Mouse (Mus musculus): ENCODE data around the gene Sptbn2. TPM values are rescaled to one million over a fixed set of nuclear protein-coding genes. Genes with fewer than 3 reads are reported as not detected.

Gene Sptbn2
- polyA plus RNA-seq, 1 experiment from 2014 or later, result 38.4 TPM

- H3K9ac ChIP-seq, result no peak overlapping the region
- no peak overlapping the region for H3K4me2 ChIP-seq (replicated peaks)
- 96% methylated on average over 2 of the region's 2 CpGs for WGBS
- DNase-seq (ENCODE audit: low spot score) (no peak), ATAC-seq (ENCODE audit: low FRiP score) (no peak)
- H3K36me3 ChIP-seq (replicated peaks; ENCODE audit: control insufficient read depth, insufficient read depth), result peaks cover 34% of the 10 kb centered on the region
- H3K27me3 ChIP-seq (ENCODE audit: control insufficient read depth, insufficient read depth, low read length), result no peaks in the 10 kb centered on the region
- H3K27ac ChIP-seq, result no peak overlapping the region
- H3K4me3 ChIP-seq (replicated peaks; ENCODE audit: low read length), result no peak overlapping the region
- H3K9me3 ChIP-seq (ENCODE audit: control insufficient read depth, low read length), result no peaks in the 10 kb centered on the region
- peaks cover 18% of the 10 kb centered on the region for H3K4me1 ChIP-seq (replicated peaks; ENCODE audit: control insufficient read depth, insufficient read depth, low read length)
Measured at GRCm38 (mm10) chr19:4717281-4717680, 6.3 kb downstream of the Sptbn2 start.

GRCm38 (mm10) chr19:4718716-4719115 lies 7.7 kb downstream of the Sptbn2 start:
- WGBS, result 42% methylated on average over 10 of the region's 12 CpGs
- Histone ChIP-seq H3K9me3 (ENCODE audit: control insufficient read depth, low read length) (no peaks in the 10 kb centered on the region), H3K9ac (no peak overlapping the region), H3K27ac (no peak overlapping the region), H3K4me1 (replicated peaks; ENCODE audit: control insufficient read depth, insufficient read depth, low read length) (peaks cover 14% of the 10 kb centered on the region), H3K4me3 (replicated peaks; ENCODE audit: low read length) (no peak overlapping the region), H3K27me3 (ENCODE audit: control insufficient read depth, insufficient read depth, low read length) (no peaks in the 10 kb centered on the region), H3K4me2 (replicated peaks) (no peak overlapping the region), H3K36me3 (replicated peaks; ENCODE audit: control insufficient read depth, insufficient read depth) (peaks cover 46% of the 10 kb centered on the region)
- DNase-seq (ENCODE audit: low spot score) (no peak), ATAC-seq (ENCODE audit: low FRiP score) (no peak)

DNA sequence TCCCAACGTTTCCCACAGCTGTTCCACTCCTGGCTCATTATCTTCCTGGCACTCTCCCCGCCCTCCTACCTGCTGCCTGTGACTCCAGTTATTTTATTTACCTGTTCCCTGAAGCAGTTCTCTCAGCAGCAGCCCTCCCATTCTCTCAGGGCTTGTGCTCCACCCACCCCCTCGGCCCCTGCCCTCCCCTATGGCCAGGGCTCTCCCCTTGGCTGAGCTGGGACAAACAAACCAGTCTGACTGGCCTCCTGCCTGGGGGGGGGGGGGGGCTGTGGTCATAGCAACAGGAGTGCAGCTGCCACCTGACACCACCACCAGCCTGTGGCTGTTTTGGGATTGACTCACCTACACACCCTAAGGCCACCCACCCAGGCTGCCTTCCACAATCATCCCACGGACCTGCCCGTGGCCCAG lies 8.4 kb downstream of the Sptbn2 start:
- 29% methylated on average over 5 of the region's 5 CpGs for WGBS
- ATAC-seq (ENCODE audit: low FRiP score) (no peak), DNase-seq (ENCODE audit: low spot score) (no peak)
- peaks cover 7% of the 10 kb centered on the region; the same call in 1 of the 2 replicates for H3K4me1 ChIP-seq (replicated peaks; ENCODE audit: control insufficient read depth, insufficient read depth, low read length)
- H3K36me3 ChIP-seq (replicated peaks; ENCODE audit: control insufficient read depth, insufficient read depth), result peaks cover 52% of the 10 kb centered on the region
- H3K9ac ChIP-seq, result no peak overlapping the region
- H3K4me3 ChIP-seq (replicated peaks; ENCODE audit: low read length), result no peak overlapping the region
- no peak overlapping the region for H3K27ac ChIP-seq
- no peaks in the 10 kb centered on the region for H3K9me3 ChIP-seq (ENCODE audit: control insufficient read depth, low read length)
- no peak overlapping the region for H3K4me2 ChIP-seq (replicated peaks)
- no peaks in the 10 kb centered on the region for H3K27me3 ChIP-seq (ENCODE audit: control insufficient read depth, insufficient read depth, low read length)

GRCm38 (mm10) chr19:4720112-4720511 lies 9.1 kb downstream of the Sptbn2 start:
- ATAC-seq (ENCODE audit: low FRiP score) (no peak), DNase-seq (ENCODE audit: low spot score) (no peak)
- Histone ChIP-seq H3K4me3 (replicated peaks; ENCODE audit: low read length) (no peak overlapping the region), H3K4me2 (replicated peaks) (no peak overlapping the region), H3K9ac (no peak overlapping the region), H3K27ac (no peak overlapping the region), H3K27me3 (ENCODE audit: control insufficient read depth, insufficient read depth, low read length) (no peaks in the 10 kb centered on the region), H3K4me1 (replicated peaks; ENCODE audit: control insufficient read depth, insufficient read depth, low read length) (no peaks in the 10 kb centered on the region), H3K9me3 (ENCODE audit: control insufficient read depth, low read length) (no peaks in the 10 kb centered on the region), H3K36me3 (replicated peaks; ENCODE audit: control insufficient read depth, insufficient read depth) (peaks cover 60% of the 10 kb centered on the region)
- WGBS, result 85% methylated on average over 15 of the region's 15 CpGs

- WGBS, result 25% methylated on average over 11 of the region's 11 CpGs
Measured at GRCm38 (mm10) chr19:4720671-4721244, 9.8 kb downstream of the Sptbn2 start.

GRCm38 (mm10) chr19:4729186-4729585 lies 18.2 kb downstream of the Sptbn2 start:
- H3K36me3 ChIP-seq (replicated peaks; ENCODE audit: control insufficient read depth, insufficient read depth), result peaks cover 98% of the 10 kb centered on the region
- DNase-seq (ENCODE audit: low spot score) (no peak), ATAC-seq (ENCODE audit: low FRiP score) (no peak)
- no peak overlapping the region for H3K4me2 ChIP-seq (replicated peaks)
- no peak overlapping the region for H3K4me3 ChIP-seq (replicated peaks; ENCODE audit: low read length)
- no peak overlapping the region for H3K27ac ChIP-seq
- H3K9ac ChIP-seq, result no peak overlapping the region
- no peaks in the 10 kb centered on the region for H3K9me3 ChIP-seq (ENCODE audit: control insufficient read depth, low read length)
- H3K4me1 ChIP-seq (replicated peaks; ENCODE audit: control insufficient read depth, insufficient read depth, low read length), result no peaks in the 10 kb centered on the region
- no peaks in the 10 kb centered on the region for H3K27me3 ChIP-seq (ENCODE audit: control insufficient read depth, insufficient read depth, low read length)
- WGBS, result 93% methylated on average over 9 of the region's 9 CpGs

More at GRCm38 (mm10) chr19:4720671-4721244, 9.8 kb downstream of the Sptbn2 start:
- no peak for DNase-seq (ENCODE audit: low spot score)
- H3K4me1 ChIP-seq (replicated peaks; ENCODE audit: control insufficient read depth, insufficient read depth, low read length), result no peaks in the 10 kb centered on the region
- H3K9ac ChIP-seq, result no peak overlapping the region
- peaks cover 66% of the 10 kb centered on the region for H3K36me3 ChIP-seq (replicated peaks; ENCODE audit: control insufficient read depth, insufficient read depth)
- ATAC-seq (ENCODE audit: low FRiP score), result no peak
- H3K9me3 ChIP-seq (ENCODE audit: control insufficient read depth, low read length), result no peaks in the 10 kb centered on the region
- no peak overlapping the region for H3K27ac ChIP-seq
- no peak overlapping the region for H3K4me2 ChIP-seq (replicated peaks)
- no peaks in the 10 kb centered on the region for H3K27me3 ChIP-seq (ENCODE audit: control insufficient read depth, insufficient read depth, low read length)
- H3K4me3 ChIP-seq (replicated peaks; ENCODE audit: low read length), result no peak overlapping the region

DNA sequence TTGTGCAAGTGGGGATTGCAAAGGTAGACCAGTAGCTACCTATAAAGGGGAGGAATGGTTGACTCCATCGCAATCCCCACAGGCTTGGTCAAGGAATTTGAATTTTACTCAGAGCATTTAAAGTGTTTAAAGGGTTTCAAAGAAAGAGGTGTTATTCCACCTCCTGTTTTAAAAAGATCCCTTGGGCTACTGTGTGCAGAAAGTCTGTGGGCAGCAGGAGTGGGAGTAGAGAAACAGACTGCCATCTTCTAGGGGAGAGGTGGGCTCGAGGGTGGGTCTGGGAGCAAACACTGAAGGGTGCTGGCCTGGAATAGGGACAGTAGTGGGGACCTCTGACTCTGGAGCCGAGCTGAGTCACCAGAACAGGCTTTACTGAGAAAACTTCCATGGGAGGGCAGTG lies 22.1 kb downstream of the Sptbn2 start:
- 89% methylated on average over 3 of the region's 3 CpGs for WGBS

GRCm38 (mm10) chr19:4737866-4738265 lies 26.9 kb downstream of the Sptbn2 start:
- H3K9ac ChIP-seq, result no peak overlapping the region
- ATAC-seq (ENCODE audit: low FRiP score), result no peak
- no peak overlapping the region for H3K4me3 ChIP-seq (replicated peaks; ENCODE audit: low read length)
- H3K4me2 ChIP-seq (replicated peaks), result no peak overlapping the region
- no peak overlapping the region for H3K27ac ChIP-seq
- peaks cover 96% of the 10 kb centered on the region for H3K36me3 ChIP-seq (replicated peaks; ENCODE audit: control insufficient read depth, insufficient read depth)
- 91% methylated on average over 13 of the region's 13 CpGs for WGBS
- H3K4me1 ChIP-seq (replicated peaks; ENCODE audit: control insufficient read depth, insufficient read depth, low read length), result no peaks in the 10 kb centered on the region
- no peak for DNase-seq (ENCODE audit: low spot score)
- H3K9me3 ChIP-seq (ENCODE audit: control insufficient read depth, low read length), result no peaks in the 10 kb centered on the region
- H3K27me3 ChIP-seq (ENCODE audit: control insufficient read depth, insufficient read depth, low read length), result no peaks in the 10 kb centered on the region

More for the DNA sequence above, 22.1 kb downstream of the Sptbn2 start:
- Histone ChIP-seq H3K4me3 (replicated peaks; ENCODE audit: low read length) (no peak overlapping the region), H3K27ac (no peak overlapping the region), H3K36me3 (replicated peaks; ENCODE audit: control insufficient read depth, insufficient read depth) (peaks cover 94% of the 10 kb centered on the region), H3K9ac (no peak overlapping the region), H3K4me2 (replicated peaks) (no peak overlapping the region), H3K9me3 (ENCODE audit: control insufficient read depth, low read length) (no peaks in the 10 kb centered on the region), H3K27me3 (ENCODE audit: control insufficient read depth, insufficient read depth, low read length) (no peaks in the 10 kb centered on the region), H3K4me1 (replicated peaks; ENCODE audit: control insufficient read depth, insufficient read depth, low read length) (no peaks in the 10 kb centered on the region)
- DNase-seq (ENCODE audit: low spot score) (no peak), ATAC-seq (ENCODE audit: low FRiP score) (no peak)

- DNase-seq (ENCODE audit: low spot score), result no peak
- ATAC-seq (ENCODE audit: low FRiP score), result no peak
- WGBS, result 93% methylated on average over 11 of the region's 11 CpGs
Measured at GRCm38 (mm10) chr19:4739053-4739452, 28.1 kb downstream of the Sptbn2 start.

DNA sequence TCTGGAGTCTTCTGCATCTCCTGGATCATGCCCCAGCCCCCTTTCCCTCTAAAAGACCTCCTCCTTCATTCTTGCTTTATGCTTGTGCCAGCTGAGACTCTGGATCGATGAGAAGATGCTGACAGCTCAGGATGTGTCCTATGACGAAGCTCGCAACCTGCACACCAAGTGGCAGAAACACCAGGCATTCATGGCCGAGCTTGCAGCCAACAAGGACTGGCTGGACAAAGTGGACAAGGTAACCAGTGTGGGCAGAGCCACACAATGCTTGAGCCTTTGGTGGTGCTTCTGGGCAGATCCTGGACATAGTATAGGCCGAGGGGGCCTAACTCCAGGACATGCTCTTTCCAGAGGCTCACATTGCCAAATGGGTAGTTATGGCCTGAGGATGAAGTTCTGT lies 28.8 kb downstream of the Sptbn2 start:
- no peaks in the 10 kb centered on the region for H3K9me3 ChIP-seq (ENCODE audit: control insufficient read depth, low read length)
- H3K4me1 ChIP-seq (replicated peaks; ENCODE audit: control insufficient read depth, insufficient read depth, low read length), result no peaks in the 10 kb centered on the region
- 95% methylated on average over 5 of the region's 5 CpGs for WGBS
- H3K4me3 ChIP-seq (replicated peaks; ENCODE audit: low read length), result no peak overlapping the region
- no peaks in the 10 kb centered on the region for H3K27me3 ChIP-seq (ENCODE audit: control insufficient read depth, insufficient read depth, low read length)
- DNase-seq (ENCODE audit: low spot score) (no peak), ATAC-seq (ENCODE audit: low FRiP score) (no peak)
- H3K36me3 ChIP-seq (replicated peaks; ENCODE audit: control insufficient read depth, insufficient read depth), result peaks cover 94% of the 10 kb centered on the region
- no peak overlapping the region for H3K27ac ChIP-seq
- no peak overlapping the region for H3K4me2 ChIP-seq (replicated peaks)
- no peak overlapping the region for H3K9ac ChIP-seq

More at GRCm38 (mm10) chr19:4739053-4739452, 28.1 kb downstream of the Sptbn2 start:
- Histone ChIP-seq H3K4me1 (replicated peaks; ENCODE audit: control insufficient read depth, insufficient read depth, low read length) (no peaks in the 10 kb centered on the region), H3K9ac (no peak overlapping the region), H3K4me3 (replicated peaks; ENCODE audit: low read length) (no peak overlapping the region), H3K27ac (no peak overlapping the region), H3K36me3 (replicated peaks; ENCODE audit: control insufficient read depth, insufficient read depth) (peaks cover 94% of the 10 kb centered on the region), H3K4me2 (replicated peaks) (no peak overlapping the region), H3K27me3 (ENCODE audit: control insufficient read depth, insufficient read depth, low read length) (no peaks in the 10 kb centered on the region), H3K9me3 (ENCODE audit: control insufficient read depth, low read length) (no peaks in the 10 kb centered on the region)

Data from hindbrain, embryonic 14.5 days (tissue).